Mouse (Mus musculus) ES-E14 (cell line): Measurements from ENCODE around the gene Ffar2.
"Not testable (repeated sequence)": the region's sequence is repeated elsewhere in the genome, so short reads cannot be mapped to it uniquely, and the experiment has no call there.

ENCODE experiments used
- CHD2 ChIP-seq: IDR thresholded peaks from 2 replicates; pipeline ENCODE4 v1.6.1; 2014; ENCODE audit warnings: mild to moderate bottlenecking, low read depth, low read length, inconsistent platforms
- HCFC1 ChIP-seq: IDR thresholded peaks from 2 replicates; pipeline ENCODE4 v1.6.1; 2012; ENCODE audit warnings: low read length, inconsistent platforms, borderline replicate concordance; ENCODE audit not compliant: insufficient read depth
- MAFK ChIP-seq: IDR thresholded peaks from 2 replicates; pipeline ENCODE4 v1.6.1; 2014; ENCODE audit warnings: mild to moderate bottlenecking, low read depth, low read length, inconsistent platforms; ENCODE audit not compliant: insufficient read depth
- ZC3H11A ChIP-seq: IDR thresholded peaks from 2 replicates; pipeline ENCODE4 v1.6.1; 2012; ENCODE audit warnings: low read depth, mild to moderate bottlenecking, inconsistent platforms, low read length, borderline replicate concordance
- ZNF384 ChIP-seq: IDR thresholded peaks from 2 replicates; pipeline ENCODE4 v1.6.1; 2012; ENCODE audit warnings: low read depth, low read length, inconsistent platforms

- not testable (repeated sequence) for TF ChIP-seq MAFK, ZNF384, ZC3H11A, CHD2, HCFC1
Measured at GRCm38 (mm10) chr7:30828871-30829270, 5.3 kb upstream of the Ffar2 start.
